Mouse (Mus musculus) neural tube, embryonic 10.5 days (tissue): ENCODE measurements at regions not wholly inside any gene's neighbourhood (a gene's known extent, or its start where the extent isn't known, plus 50 kb on each side); places are given as distances from the start of the nearest gene placed in this dataset.

Source experiments
- DNase-seq: peaks from one replicate; pipeline ENCODE4 v3.0.0-alpha.2; 2017; ENCODE audit warnings: low spot score; ENCODE audit errors: extremely low spot score

GRCm38 (mm10) chr4:89401696-89402095 is 90.9 kb upstream of the Cdkn2b start:
- no peak for DNase-seq

GRCm38 (mm10) chr4:89400342-89400741 is 89.5 kb upstream of the Cdkn2b start:
- no peak for DNase-seq

GRCm38 (mm10) chr4:89399277-89399676 is 88.4 kb upstream of the Cdkn2b start:
- no peak for DNase-seq

GRCm38 (mm10) chr4:89396020-89396419 is 85.2 kb upstream of the Cdkn2b start:
- no peak for DNase-seq

- DNase-seq = no peak
These were observed 84.5 kb upstream of the Cdkn2b start for GRCm38 (mm10) chr4:89395336-89395735.

- no peak for DNase-seq
These were observed 82.4 kb upstream of the Cdkn2b start for GRCm38 (mm10) chr4:89393251-89393711.

GRCm38 (mm10) chr4:89392791-89393190 is 82.0 kb upstream of the Cdkn2b start:
- no peak for DNase-seq

GRCm38 (mm10) chr4:89391463-89392308 is 80.8 kb upstream of the Cdkn2b start:
- no peak for DNase-seq

GRCm38 (mm10) chr4:89383548-89383947 is 72.7 kb upstream of the Cdkn2b start:
- no peak for DNase-seq

GRCm38 (mm10) chr4:89382434-89382976 is 71.7 kb upstream of the Cdkn2b start:
- no peak for DNase-seq

GRCm38 (mm10) chr4:89381763-89382162 is 70.9 kb upstream of the Cdkn2b start:
- DNase-seq = no peak

GRCm38 (mm10) chr4:89381077-89381476 is 70.2 kb upstream of the Cdkn2b start:
- DNase-seq = no peak

- DNase-seq = no peak
These were observed 69.6 kb upstream of the Cdkn2b start for GRCm38 (mm10) chr4:89380330-89380945.

- DNase-seq = no peak
These were observed 68.9 kb upstream of the Cdkn2b start for GRCm38 (mm10) chr4:89379622-89380329.

- no peak for DNase-seq
These were observed 61.8 kb upstream of the Cdkn2b start for GRCm38 (mm10) chr4:89372631-89373030.

GRCm38 (mm10) chr4:89368850-89369524 is 58.1 kb upstream of the Cdkn2b start:
- DNase-seq = no peak

GRCm38 (mm10) chr4:89366581-89367141 is 55.8 kb upstream of the Cdkn2b start:
- DNase-seq = no peak

- DNase-seq = no peak
These were observed 55.0 kb upstream of the Cdkn2b start for GRCm38 (mm10) chr4:89365875-89366274.

- no peak for DNase-seq
These were observed 52.4 kb upstream of the Cdkn2b start for GRCm38 (mm10) chr4:89363150-89363683.

GRCm38 (mm10) chr4:89362650-89363049 is 51.8 kb upstream of the Cdkn2b start:
- DNase-seq = no peak

GRCm38 (mm10) chr4:89361316-89361715 is 50.5 kb upstream of the Cdkn2b start:
- no peak for DNase-seq
